Mouse (Mus musculus): ENCODE measurements around the gene Vipr2. TPM values are rescaled to one million over a fixed set of nuclear protein-coding genes. Genes with fewer than 3 reads are reported as not detected.

The Vipr2 gene
- total RNA-seq (2017): 0.49 TPM in 1 of 3 replicates, not detected in the others

- peak; percentile 42; the same call in 1 of the 2 replicates for ATAC-seq (replicated peaks; ENCODE audit: insufficient number of reproducible peaks, low FRiP score, low TSS enrichment, poor library complexity, severe bottlenecking)
These were observed at the start of gene Vipr2 for GRCm38 (mm10) chr12:116077074-116077854. Gene Vipr2 (plus strand): TSS chr12:116077726.

- ATAC-seq (replicated peaks; ENCODE audit: insufficient number of reproducible peaks, low FRiP score, low TSS enrichment, poor library complexity, severe bottlenecking): peak; percentile 73; the same call in 1 of the 2 replicates
These were observed 49.4 kb upstream of the Vipr2 start for GRCm38 (mm10) chr12:116028095-116028494.

GRCm38 (mm10) chr12:116035346-116035745, 42.2 kb upstream of the Vipr2 start:
- ATAC-seq (replicated peaks; ENCODE audit: insufficient number of reproducible peaks, low FRiP score, low TSS enrichment, poor library complexity, severe bottlenecking): no peak

GRCm38 (mm10) chr12:116044785-116045184, 32.7 kb upstream of the Vipr2 start:
- ATAC-seq (replicated peaks; ENCODE audit: insufficient number of reproducible peaks, low FRiP score, low TSS enrichment, poor library complexity, severe bottlenecking): no peak

GRCm38 (mm10) chr12:116047440-116048377, 29.8 kb upstream of the Vipr2 start, which contains the start of gene Zfp386:
Gene Zfp386 (plus strand): TSS chr12:116047724.
- ATAC-seq (replicated peaks; ENCODE audit: insufficient number of reproducible peaks, low FRiP score, low TSS enrichment, poor library complexity, severe bottlenecking): peak; percentile 97

- ATAC-seq (replicated peaks; ENCODE audit: insufficient number of reproducible peaks, low FRiP score, low TSS enrichment, poor library complexity, severe bottlenecking): no peak
These were observed 28.8 kb upstream of the Vipr2 start for GRCm38 (mm10) chr12:116048766-116049165.

- ATAC-seq (replicated peaks; ENCODE audit: insufficient number of reproducible peaks, low FRiP score, low TSS enrichment, poor library complexity, severe bottlenecking): no peak
These were observed 28.3 kb upstream of the Vipr2 start for GRCm38 (mm10) chr12:116049236-116049635.

GRCm38 (mm10) chr12:116049701-116050100, 27.8 kb upstream of the Vipr2 start:
- ATAC-seq (replicated peaks; ENCODE audit: insufficient number of reproducible peaks, low FRiP score, low TSS enrichment, poor library complexity, severe bottlenecking): no peak

GRCm38 (mm10) chr12:116054342-116054741, 23.2 kb upstream of the Vipr2 start:
- peak; percentile 81 for ATAC-seq (replicated peaks; ENCODE audit: insufficient number of reproducible peaks, low FRiP score, low TSS enrichment, poor library complexity, severe bottlenecking)

- ATAC-seq (replicated peaks; ENCODE audit: insufficient number of reproducible peaks, low FRiP score, low TSS enrichment, poor library complexity, severe bottlenecking): no peak
These were observed 21.4 kb upstream of the Vipr2 start for GRCm38 (mm10) chr12:116056112-116056511.

GRCm38 (mm10) chr12:116061561-116062193, 15.8 kb upstream of the Vipr2 start:
- no peak for ATAC-seq (replicated peaks; ENCODE audit: insufficient number of reproducible peaks, low FRiP score, low TSS enrichment, poor library complexity, severe bottlenecking)

- no peak for ATAC-seq (replicated peaks; ENCODE audit: insufficient number of reproducible peaks, low FRiP score, low TSS enrichment, poor library complexity, severe bottlenecking)
These were observed 15.3 kb upstream of the Vipr2 start for GRCm38 (mm10) chr12:116062194-116062583.

GRCm38 (mm10) chr12:116063020-116063419, 14.5 kb upstream of the Vipr2 start:
- ATAC-seq (replicated peaks; ENCODE audit: insufficient number of reproducible peaks, low FRiP score, low TSS enrichment, poor library complexity, severe bottlenecking): no peak

- ATAC-seq (replicated peaks; ENCODE audit: insufficient number of reproducible peaks, low FRiP score, low TSS enrichment, poor library complexity, severe bottlenecking): 0 out of 2 replicates have a peak, but pooled peaks have one; percentile 33
These were observed 6.5 kb upstream of the Vipr2 start for GRCm38 (mm10) chr12:116071023-116071422.

- ATAC-seq (replicated peaks; ENCODE audit: insufficient number of reproducible peaks, low FRiP score, low TSS enrichment, poor library complexity, severe bottlenecking): no peak
These were observed 385 bp downstream of the Vipr2 start for GRCm38 (mm10) chr12:116077855-116078366.

GRCm38 (mm10) chr12:116083125-116083524, 5.6 kb downstream of the Vipr2 start:
- ATAC-seq (replicated peaks; ENCODE audit: insufficient number of reproducible peaks, low FRiP score, low TSS enrichment, poor library complexity, severe bottlenecking): no peak

GRCm38 (mm10) chr12:116084294-116084693, 6.8 kb downstream of the Vipr2 start:
- no peak for ATAC-seq (replicated peaks; ENCODE audit: insufficient number of reproducible peaks, low FRiP score, low TSS enrichment, poor library complexity, severe bottlenecking)

GRCm38 (mm10) chr12:116086951-116087600, 9.6 kb downstream of the Vipr2 start:
- no peak for ATAC-seq (replicated peaks; ENCODE audit: insufficient number of reproducible peaks, low FRiP score, low TSS enrichment, poor library complexity, severe bottlenecking)
